Mouse (Mus musculus): ENCODE measurements at regions not wholly inside any gene's neighbourhood (a gene's known extent, or its start where the extent isn't known, plus 50 kb on each side); places are given as distances from the start of the nearest gene placed in this dataset.

DNA sequence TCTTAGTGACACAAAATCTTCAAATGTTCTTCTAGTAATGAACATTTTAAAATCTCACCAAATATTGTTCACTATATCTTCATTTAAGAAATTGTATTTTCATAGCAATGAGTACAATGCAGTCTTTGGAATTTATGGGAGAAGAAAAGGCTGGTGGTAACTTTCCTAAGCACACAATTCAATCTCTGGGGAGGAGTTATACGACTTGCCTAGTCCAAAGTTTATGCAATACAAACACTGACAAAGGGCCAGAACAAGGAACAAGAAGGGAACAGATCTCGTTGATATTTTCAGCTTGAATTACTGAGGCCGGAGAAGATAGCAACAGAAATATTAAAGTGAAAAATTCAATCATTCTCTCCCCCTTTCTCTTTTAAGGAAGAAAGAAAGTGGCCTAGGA lies 449.2 kb upstream of the Cited2 start:
- no peaks in the 10 kb centered on the region for H3K27me3 ChIP-seq (ENCODE audit: control insufficient read depth, insufficient read depth, low read length)
- H3K9me3 ChIP-seq (ENCODE audit: control insufficient read depth, low read length), result no peaks in the 10 kb centered on the region
- WGBS, result 73% methylated on average over 3 of the region's 3 CpGs
- no peak overlapping the region for H3K9ac ChIP-seq (ENCODE audit: low read depth, low read length, severe bottlenecking)
- no peak for TF ChIP-seq POLR2A (IDR thresholded peaks at IDR 0.05; ENCODE audit: borderline replicate concordance, extremely low read depth, insufficient read depth, insufficient read length)
- DNase-seq (ENCODE audit: low spot score), result no peak
- H3K4me3 ChIP-seq (replicated peaks; ENCODE audit: low read length), result no peak overlapping the region
- H3K4me1 ChIP-seq (ENCODE audit: control insufficient read depth, insufficient read depth, low read length), result no peaks in the 10 kb centered on the region
- H3K36me3 ChIP-seq (ENCODE audit: control insufficient read depth, insufficient read depth, low read length), result no peaks in the 10 kb centered on the region
- H3K4me2 ChIP-seq (replicated peaks; ENCODE audit: low read depth, low read length, severe bottlenecking), result no peak overlapping the region
- H3K27ac ChIP-seq (replicated peaks; ENCODE audit: low read depth, low read length), result no peak overlapping the region
- no peak for ATAC-seq (ENCODE audit: low FRiP score, low read depth)

DNA sequence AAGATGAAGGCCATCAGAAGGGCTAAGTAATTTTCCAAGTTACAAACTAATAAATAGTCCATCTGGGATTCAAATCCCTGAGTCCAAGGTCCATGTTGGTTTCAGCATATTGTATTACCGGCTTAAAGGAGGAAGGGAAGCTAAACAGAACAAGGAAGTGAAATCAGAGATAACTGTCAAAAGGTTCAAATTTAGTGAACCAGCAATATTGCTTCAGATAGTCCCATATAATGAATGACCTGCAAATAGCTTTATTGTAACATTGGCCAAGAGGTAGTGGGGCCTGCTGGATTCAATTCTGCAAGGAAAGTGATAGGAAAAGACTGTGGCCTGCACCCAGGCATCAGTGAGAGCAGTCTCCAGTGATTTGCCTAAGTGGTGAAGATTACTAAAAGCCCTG lies 447.8 kb upstream of the Cited2 start:
- TF ChIP-seq POLR2A (IDR thresholded peaks at IDR 0.05; ENCODE audit: borderline replicate concordance, extremely low read depth, insufficient read depth, insufficient read length), result no peak
- H3K27ac ChIP-seq (replicated peaks; ENCODE audit: low read depth, low read length), result no peak overlapping the region
- no peak overlapping the region for H3K9ac ChIP-seq (ENCODE audit: low read depth, low read length, severe bottlenecking)
- ATAC-seq (ENCODE audit: low FRiP score, low read depth), result no peak
- no peak overlapping the region for H3K4me2 ChIP-seq (replicated peaks; ENCODE audit: low read depth, low read length, severe bottlenecking)
- no peaks in the 10 kb centered on the region for H3K27me3 ChIP-seq (ENCODE audit: control insufficient read depth, insufficient read depth, low read length)
- WGBS, result 69% methylated on average over 1 of the region's 1 CpGs
- H3K4me3 ChIP-seq (replicated peaks; ENCODE audit: low read length), result no peak overlapping the region
- H3K36me3 ChIP-seq (ENCODE audit: control insufficient read depth, insufficient read depth, low read length), result no peaks in the 10 kb centered on the region
- H3K9me3 ChIP-seq (ENCODE audit: control insufficient read depth, low read length), result no peaks in the 10 kb centered on the region
- no peaks in the 10 kb centered on the region for H3K4me1 ChIP-seq (ENCODE audit: control insufficient read depth, insufficient read depth, low read length)
- DNase-seq (ENCODE audit: low spot score), result no peak

DNA sequence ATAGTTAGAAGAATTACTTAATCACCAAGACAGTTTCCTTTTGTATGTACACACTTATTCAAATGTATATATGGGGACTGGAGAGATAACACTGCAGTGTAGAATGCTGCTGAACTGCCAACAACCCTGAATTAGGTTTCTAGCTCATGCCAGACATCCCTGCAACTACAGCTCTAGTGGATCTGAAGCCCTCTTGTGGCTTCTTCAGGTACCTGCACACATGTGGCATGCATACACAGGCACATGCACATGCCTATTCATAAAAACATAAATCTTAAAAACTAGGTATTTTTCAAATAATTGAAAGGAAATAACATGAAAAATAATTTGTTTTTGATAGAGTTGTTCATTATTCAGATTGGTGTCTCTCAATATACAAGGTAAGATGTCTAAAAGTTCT lies 445.1 kb upstream of the Cited2 start:
- no peaks in the 10 kb centered on the region for H3K9me3 ChIP-seq (ENCODE audit: control insufficient read depth, low read length)
- DNase-seq (ENCODE audit: low spot score), result no peak
- no peak overlapping the region for H3K4me3 ChIP-seq (replicated peaks; ENCODE audit: low read length)
- no peaks in the 10 kb centered on the region for H3K36me3 ChIP-seq (ENCODE audit: control insufficient read depth, insufficient read depth, low read length)
- no peaks in the 10 kb centered on the region for H3K4me1 ChIP-seq (ENCODE audit: control insufficient read depth, insufficient read depth, low read length)
- no peaks in the 10 kb centered on the region for H3K27me3 ChIP-seq (ENCODE audit: control insufficient read depth, insufficient read depth, low read length)
- ATAC-seq (ENCODE audit: low FRiP score, low read depth), result no peak
- H3K27ac ChIP-seq (replicated peaks; ENCODE audit: low read depth, low read length), result no peak overlapping the region
- no peak overlapping the region for H3K4me2 ChIP-seq (replicated peaks; ENCODE audit: low read depth, low read length, severe bottlenecking)
- H3K9ac ChIP-seq (ENCODE audit: low read depth, low read length, severe bottlenecking), result no peak overlapping the region
- TF ChIP-seq POLR2A (IDR thresholded peaks at IDR 0.05; ENCODE audit: borderline replicate concordance, extremely low read depth, insufficient read depth, insufficient read length), result no peak

DNA sequence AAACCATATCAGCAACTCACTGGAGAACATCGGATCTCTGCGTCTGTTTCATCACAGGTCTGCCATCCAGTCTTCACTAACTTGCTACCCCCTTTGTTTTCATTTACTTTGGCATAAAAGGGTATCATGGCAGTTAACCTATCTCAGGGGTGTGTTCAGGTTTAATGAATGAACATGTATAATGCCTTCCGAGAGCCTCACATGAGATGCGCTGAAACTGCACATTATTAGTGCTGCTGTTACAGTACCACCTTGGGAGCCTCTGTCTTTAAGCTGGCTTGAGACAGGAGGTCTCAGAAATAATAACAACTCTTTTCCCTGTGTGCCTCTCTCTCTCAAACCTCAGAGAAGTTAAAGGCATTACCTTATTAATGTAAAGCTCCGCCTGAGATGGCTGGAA lies 438.2 kb upstream of the Cited2 start:
- H3K27me3 ChIP-seq (ENCODE audit: control insufficient read depth, insufficient read depth, low read length), result no peaks in the 10 kb centered on the region
- TF ChIP-seq POLR2A (IDR thresholded peaks at IDR 0.05; ENCODE audit: borderline replicate concordance, extremely low read depth, insufficient read depth, insufficient read length), result no peak
- no peak for DNase-seq (ENCODE audit: low spot score)
- no peak overlapping the region for H3K4me3 ChIP-seq (replicated peaks; ENCODE audit: low read length)
- no peak overlapping the region for H3K4me2 ChIP-seq (replicated peaks; ENCODE audit: low read depth, low read length, severe bottlenecking)
- H3K36me3 ChIP-seq (ENCODE audit: control insufficient read depth, insufficient read depth, low read length), result no peaks in the 10 kb centered on the region
- no peak overlapping the region for H3K27ac ChIP-seq (replicated peaks; ENCODE audit: low read depth, low read length)
- whole genome bisulfite sequencing, result 79% methylated on average over 5 of the region's 5 CpGs
- ATAC-seq (ENCODE audit: low FRiP score, low read depth), result no peak
- H3K4me1 ChIP-seq (ENCODE audit: control insufficient read depth, insufficient read depth, low read length), result peaks cover 5% of the 10 kb centered on the region; the same call in 1 of the 2 replicates
- no peaks in the 10 kb centered on the region for H3K9me3 ChIP-seq (ENCODE audit: control insufficient read depth, low read length)
- no peak overlapping the region for H3K9ac ChIP-seq (ENCODE audit: low read depth, low read length, severe bottlenecking)

DNA sequence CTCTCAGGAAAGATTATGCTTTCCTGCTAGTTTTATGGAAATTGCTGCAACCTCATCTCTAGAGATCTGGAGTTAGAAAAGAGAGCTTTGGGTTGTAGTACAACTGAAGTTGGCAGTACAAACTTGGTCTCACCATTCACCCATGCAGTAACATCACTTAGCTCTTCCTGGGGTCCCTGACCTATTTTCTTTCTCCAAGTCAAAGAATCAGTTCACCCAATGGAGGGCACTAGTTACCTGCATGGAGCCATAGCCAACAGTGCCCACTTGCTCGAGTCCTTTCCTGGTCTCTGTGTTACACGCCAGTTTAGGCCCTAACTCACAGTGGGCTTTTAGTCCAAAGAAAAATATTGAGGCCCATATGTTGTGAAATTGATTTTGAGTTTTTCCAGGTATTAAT lies 435.9 kb upstream of the Cited2 start:
- Histone ChIP-seq H3K4me1 (ENCODE audit: control insufficient read depth, insufficient read depth, low read length) (peaks cover 5% of the 10 kb centered on the region; the same call in 1 of the 2 replicates), H3K9me3 (ENCODE audit: control insufficient read depth, low read length) (no peaks in the 10 kb centered on the region), H3K4me3 (replicated peaks; ENCODE audit: low read length) (no peak overlapping the region), H3K27me3 (ENCODE audit: control insufficient read depth, insufficient read depth, low read length) (no peaks in the 10 kb centered on the region), H3K27ac (replicated peaks; ENCODE audit: low read depth, low read length) (no peak overlapping the region), H3K9ac (ENCODE audit: low read depth, low read length, severe bottlenecking) (no peak overlapping the region), H3K36me3 (ENCODE audit: control insufficient read depth, insufficient read depth, low read length) (no peaks in the 10 kb centered on the region), H3K4me2 (replicated peaks; ENCODE audit: low read depth, low read length, severe bottlenecking) (no peak overlapping the region)
- 85% methylated on average over 2 of the region's 2 CpGs for WGBS
- TF ChIP-seq POLR2A (IDR thresholded peaks at IDR 0.05; ENCODE audit: borderline replicate concordance, extremely low read depth, insufficient read depth, insufficient read length), result no peak
- no peak for ATAC-seq (ENCODE audit: low FRiP score, low read depth)
- no peak for DNase-seq (ENCODE audit: low spot score)

DNA sequence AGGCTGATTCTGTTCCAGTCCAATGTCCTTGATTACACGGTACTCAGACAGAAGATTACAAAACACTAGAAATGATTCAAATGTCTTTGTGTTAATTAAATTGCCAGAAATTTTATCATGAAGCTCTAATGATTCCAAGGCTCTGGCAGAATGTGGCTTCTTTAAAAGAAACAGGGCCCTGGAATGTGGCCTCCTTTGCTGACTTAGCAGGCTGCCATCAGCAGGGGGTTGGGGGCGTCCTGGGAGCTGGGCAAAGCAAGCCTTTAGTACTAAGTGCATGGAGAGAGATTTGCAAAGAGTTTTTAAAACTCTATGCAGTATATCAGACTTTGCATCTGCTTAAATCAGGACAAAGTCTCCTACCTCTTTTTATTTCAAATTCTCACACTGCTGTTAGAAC lies 434.8 kb upstream of the Cited2 start:
- Histone ChIP-seq H3K9ac (ENCODE audit: low read depth, low read length, severe bottlenecking) (no peak overlapping the region), H3K27ac (replicated peaks; ENCODE audit: low read depth, low read length) (no peak overlapping the region), H3K4me1 (ENCODE audit: control insufficient read depth, insufficient read depth, low read length) (peaks cover 5% of the 10 kb centered on the region; the same call in 1 of the 2 replicates), H3K9me3 (ENCODE audit: control insufficient read depth, low read length) (no peaks in the 10 kb centered on the region), H3K4me3 (replicated peaks; ENCODE audit: low read length) (no peak overlapping the region), H3K27me3 (ENCODE audit: control insufficient read depth, insufficient read depth, low read length) (no peaks in the 10 kb centered on the region), H3K4me2 (replicated peaks; ENCODE audit: low read depth, low read length, severe bottlenecking) (no peak overlapping the region), H3K36me3 (ENCODE audit: control insufficient read depth, insufficient read depth, low read length) (no peaks in the 10 kb centered on the region)
- ATAC-seq (ENCODE audit: low FRiP score, low read depth) (no peak), DNase-seq (ENCODE audit: low spot score) (no peak)
- 49% methylated on average over 2 of the region's 2 CpGs for WGBS
- TF ChIP-seq POLR2A (IDR thresholded peaks at IDR 0.05; ENCODE audit: borderline replicate concordance, extremely low read depth, insufficient read depth, insufficient read length), result no peak

Data from limb, embryonic 14.5 days (tissue).